Mouse (Mus musculus) lung, adult 2 months (tissue): Measurements from ENCODE around the gene Psd.

Experiments used
- CTCF ChIP-seq: fragments of 200-500 bp; IDR thresholded peaks from 2 replicates; pipeline ENCODE4 v1.5.1; 2011; ENCODE audit warnings: mild to moderate bottlenecking, low read length, control low read depth; ENCODE audit not compliant: insufficient read depth
- POLR2A ChIP-seq: fragments of 200-500 bp; IDR thresholded peaks from 2 replicates; pipeline ENCODE4 v1.6.1; 2011; ENCODE audit warnings: low read depth, mild to moderate bottlenecking, control low read depth, low read length, borderline replicate concordance; ENCODE audit errors: extremely low read depth

DNA sequence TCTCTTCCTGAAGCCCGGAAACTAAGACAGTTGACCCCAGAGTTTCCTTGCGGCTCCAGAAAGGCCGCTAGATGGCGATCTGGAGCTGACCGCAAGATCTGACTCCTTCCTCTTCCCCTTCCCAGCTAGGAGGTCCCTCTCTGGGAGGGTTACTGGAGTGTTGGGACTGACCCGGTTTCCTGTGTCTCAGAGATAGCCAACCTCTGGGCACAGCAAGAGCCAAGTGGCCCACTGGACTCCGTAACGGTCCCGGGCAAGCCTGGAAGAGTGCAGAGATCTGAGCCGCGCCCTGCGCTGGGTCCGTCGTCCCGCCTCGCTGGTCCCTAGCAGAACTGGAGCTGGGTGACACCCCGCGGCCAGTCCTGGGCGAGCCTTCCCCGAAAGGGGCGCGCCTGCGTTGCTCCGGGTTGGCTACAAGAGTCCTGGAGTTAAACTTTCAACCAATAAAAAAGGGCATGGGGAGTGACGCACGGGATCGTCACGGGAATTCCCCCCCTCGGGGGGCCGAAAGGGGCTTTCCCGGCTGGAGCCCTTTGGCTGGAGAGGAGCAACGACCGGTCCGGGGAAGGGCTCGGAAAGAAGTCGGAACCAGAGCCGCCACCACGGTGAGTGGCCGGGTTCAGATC lies 22.6 kb downstream of the Psd start, which contains the start of gene Nfkb2:
- TF ChIP-seq CTCF (peak; percentile 85), POLR2A (peak; percentile 88; the same call in 1 of the 2 replicates)
